ENCODE assay signal across 8 mouse cellular contexts in genomic region chrX:105080096-105080495, GRCm38 (mm10). TPM values are rescaled to one million over a fixed set of nuclear protein-coding genes. Genes with fewer than 3 reads are reported as not detected.
DNase-seq lines count a peak whose midpoint lies in the region; ATAC-seq and TF ChIP-seq lines count a peak whose summit lies in the region.

No protein-coding gene starts in this region.

- no peaks in the 10 kb centered on the region for H3K9me3 ChIP-seq in limb, embryonic 12.5 days
- no peaks in the 10 kb centered on the region for H3K9me3 ChIP-seq in neural tube, embryonic 15.5 days (replicated peaks)

- H3K4me1 ChIP-seq in lung, adult 2 months (ENCODE audit: control insufficient read depth, insufficient read depth, low read length) = no peaks in the 10 kb centered on the region
- H3K4me1 ChIP-seq in embryonic fibroblast, embryonic 13.5 days (ENCODE audit: control insufficient read depth, insufficient read depth, low read length) = no peaks in the 10 kb centered on the region
- peaks cover 5% of the 10 kb centered on the region; the same call in 1 of the 2 replicates for H3K4me1 ChIP-seq in limb, embryonic 12.5 days (replicated peaks)
- H3K4me1 ChIP-seq in neural tube, embryonic 15.5 days = peaks cover 6% of the 10 kb centered on the region

- 9% methylated on average over 8 of the region's 8 CpGs for WGBS in lung, adult 2 months
- WGBS in limb, embryonic 12.5 days = 14% methylated on average over 8 of the region's 8 CpGs
- 17% methylated on average over 8 of the region's 8 CpGs for WGBS in neural tube, embryonic 15.5 days

- TF ChIP-seq POLR2A in lung, adult 2 months (IDR thresholded peaks at IDR 0.05; ENCODE audit: borderline replicate concordance, extremely low read depth, low read depth, low read length) = no peak
- TF ChIP-seq POLR2A in embryonic fibroblast, embryonic 13.5 days (IDR thresholded peaks at IDR 0.05; ENCODE audit: low read depth, low read length) = no peak

- H3K4me3 ChIP-seq in lung, adult 2 months (replicated peaks; ENCODE audit: extremely low read depth, low read depth, low read length) = peak overlapping the region; percentile 36
- peak overlapping the region; percentile 88 for H3K4me3 ChIP-seq in embryonic fibroblast, embryonic 13.5 days (ENCODE audit: insufficient read depth, low read length)
- H3K4me3 ChIP-seq in limb, embryonic 12.5 days (replicated peaks) = peak overlapping the region; percentile 51
- H3K4me3 ChIP-seq in neural tube, embryonic 15.5 days (replicated peaks) = peak overlapping the region; percentile 60

- ATAC-seq in limb, embryonic 12.5 days (ENCODE audit: insufficient number of reproducible peaks, insufficient read depth, low FRiP score, low TSS enrichment, low read depth) = peak; percentile 2; the same call in 1 of the 2 replicates
- ATAC-seq in neural tube, embryonic 15.5 days (ENCODE audit: low FRiP score) = 0 out of 2 replicates have a peak, but pooled peaks have one; percentile 9

- intact Hi-C loops in gastrocnemius, postnatal 14 days (cut with DNase I; ENCODE audit: low total_unique reads) = no loop called here

- no peaks in the 10 kb centered on the region for H3K27me3 ChIP-seq in limb, embryonic 12.5 days
- H3K27me3 ChIP-seq in neural tube, embryonic 15.5 days (replicated peaks) = no peaks in the 10 kb centered on the region

- TF ChIP-seq CTCF in lung, adult 2 months (IDR thresholded peaks at IDR 0.05; ENCODE audit: insufficient read depth, low read length) = no peak
- TF ChIP-seq CTCF in embryonic fibroblast, embryonic 13.5 days (IDR thresholded peaks at IDR 0.05; ENCODE audit: borderline replicate concordance, insufficient read depth, low read length) = no peak

- H3K27ac ChIP-seq in embryonic fibroblast, embryonic 13.5 days (ENCODE audit: insufficient read depth, low read length) = peak overlapping the region; percentile 62
- H3K27ac ChIP-seq in limb, embryonic 12.5 days = no peak overlapping the region
- no peak overlapping the region for H3K27ac ChIP-seq in neural tube, embryonic 15.5 days (replicated peaks)

- peak overlapping the region; percentile 67 for H3K4me2 ChIP-seq in limb, embryonic 12.5 days
- H3K4me2 ChIP-seq in neural tube, embryonic 15.5 days = peak overlapping the region; percentile 67

- no peak for DNase-seq in lung, adult 2 months
- DNase-seq in lung, postnatal 4 days = no peak
- no peak for DNase-seq in yolk sac, embryonic 10.5 days (ENCODE audit: low spot score)
- no peak for DNase-seq in layer of hippocampus, postnatal 25 days (ENCODE audit: extremely low spot score in 1 of 2, low spot score in 1 of 2)
- DNase-seq in gastrocnemius, postnatal 14 days = no peak

- peak overlapping the region; percentile 51 for H3K9ac ChIP-seq in limb, embryonic 12.5 days (replicated peaks)
- peak overlapping the region; percentile 38; the same call in 1 of the 2 replicates for H3K9ac ChIP-seq in neural tube, embryonic 15.5 days (replicated peaks)

- H3K36me3 ChIP-seq in limb, embryonic 12.5 days = peaks cover 13% of the 10 kb centered on the region
- H3K36me3 ChIP-seq in neural tube, embryonic 15.5 days = no peaks in the 10 kb centered on the region

RNA-seq across cellular contexts. Expression of gene Pbdc1, which starts 0.5 kb away (rescaled TPM):
- 4.9 and 5.4 TPM in 2 replicates for polyA plus RNA-seq in lung, adult 2 months (2012; rRNA removed)
- 24.7 and 37.5 TPM in 2 replicates for polyA plus RNA-seq in embryonic fibroblast, embryonic 13.5 days (2011; ENCODE audit: insufficient read length, low read depth, missing spikeins)
- 67.8 and 70.7 TPM in 2 replicates for polyA plus RNA-seq in limb, embryonic 12.5 days (2016; fragmentation: Nextera tagmentation; extraction: Ambion mirVana)
- 29.5 and 40.2 TPM in 2 replicates for polyA plus RNA-seq in neural tube, embryonic 15.5 days (2015; fragmentation: Nextera tagmentation; extraction: Ambion mirVana)
- 10 to 100 TPM; 17.6 to 18.2 TPM for total RNA-seq in layer of hippocampus, postnatal 25 days (2021)
- 1 to 10 TPM; 6.6 to 8.7 TPM for total RNA-seq in gastrocnemius, postnatal 14 days (2021)

RNA-seq across cellular contexts. Expression of gene Magee1, which starts 40.1 kb away (rescaled TPM):
- polyA plus RNA-seq in lung, adult 2 months (2012; rRNA removed) = 7.9 and 8.5 TPM in 2 replicates
- 24.3 and 29.5 TPM in 2 replicates for polyA plus RNA-seq in embryonic fibroblast, embryonic 13.5 days (2011; ENCODE audit: insufficient read length, low read depth, missing spikeins)
- 29.3 and 29.5 TPM in 2 replicates for polyA plus RNA-seq in limb, embryonic 12.5 days (2016; fragmentation: Nextera tagmentation; extraction: Ambion mirVana)
- 224 and 258 TPM in 2 replicates for polyA plus RNA-seq in neural tube, embryonic 15.5 days (2015; fragmentation: Nextera tagmentation; extraction: Ambion mirVana)
- total RNA-seq in layer of hippocampus, postnatal 25 days (2021) = 100 to 1,000 TPM; 137 to 140 TPM
- 1 to 10 TPM; 2.4 to 3.6 TPM for total RNA-seq in gastrocnemius, postnatal 14 days (2021)

Comparison
In these comparisons a context has a peak if more than half of its experiments do, and no peak if none do; other contexts are left out.
1. H3K4me3 ChIP-seq: peak in every context shown above with its lines; median percentile 88 in embryonic fibroblast, embryonic 13.5 days; 60 in neural tube, embryonic 15.5 days; 51 in limb, embryonic 12.5 days; 36 in lung, adult 2 months.